Mouse (Mus musculus) heart, postnatal 10 days (tissue): Measurements from ENCODE around the gene Lrrc4. TPM values are rescaled to one million over a fixed set of nuclear protein-coding genes. Genes with fewer than 3 reads are reported as not detected.

Experiments
- DNase-seq, 2 experiments: peaks; one replicate each; pipeline ENCODE4 v3.0.0; 2021
- intact Hi-C: fragments of 180-260 bp; cut with DNase I; formaldehyde crosslinking; loops from one replicate; pipeline ENCODE4 v1.15.1; 2025
- total RNA-seq, 2 experiments: library from RNA; stranded (reverse); gene quantifications; 2 replicates each; pipeline ENCODE4 v1.2.3; 2021

Gene Lrrc4
- total RNA-seq, 2 experiments from 2014 or later: 0.42 to 0.43 TPM

- intact Hi-C loops: no loop called here
- no peak for DNase-seq
These were observed 203.1 kb downstream of the Lrrc4 start for GRCm38 (mm10) chr6:28628408-28628807.

GRCm38 (mm10) chr6:28622963-28623362, 208.6 kb downstream of the Lrrc4 start:
- intact Hi-C loops: no loop called here
- no peak for DNase-seq

- DNase-seq: peak; percentile 72 to 73
- intact Hi-C loops: no loop called here
These were observed 209.0 kb downstream of the Lrrc4 start for GRCm38 (mm10) chr6:28622522-28622921.

GRCm38 (mm10) chr6:28621961-28622360, 209.6 kb downstream of the Lrrc4 start:
- DNase-seq: no peak
- intact Hi-C loops: no loop called here

- intact Hi-C loops: no loop called here
- no peak for DNase-seq
These were observed 210.1 kb downstream of the Lrrc4 start for GRCm38 (mm10) chr6:28621431-28621830.

GRCm38 (mm10) chr6:28618751-28619153, 212.8 kb downstream of the Lrrc4 start:
- peak; percentile 78 to 81 for DNase-seq
- intact Hi-C loops: no loop called here

- DNase-seq: no peak
- intact Hi-C loops: no loop called here
These were observed 213.2 kb downstream of the Lrrc4 start for GRCm38 (mm10) chr6:28618299-28618698.

- intact Hi-C loops: no loop called here
- no peak for DNase-seq
These were observed 215.6 kb downstream of the Lrrc4 start for GRCm38 (mm10) chr6:28615966-28616365.

- intact Hi-C loops: no loop called here
- no peak for DNase-seq
These were observed 216.1 kb downstream of the Lrrc4 start for GRCm38 (mm10) chr6:28615408-28615807.

GRCm38 (mm10) chr6:28614856-28615255, 216.7 kb downstream of the Lrrc4 start:
- no peak for DNase-seq
- intact Hi-C loops: no loop called here

- no peak for DNase-seq
- intact Hi-C loops: no loop called here
These were observed 218.1 kb downstream of the Lrrc4 start for GRCm38 (mm10) chr6:28613441-28613840.

Other genes with a start within 250 kb of the Lrrc4 start
- under 1 TPM; 0.29 to 0.60 TPM for gene Lep, start 228.5 kb upstream of the Lrrc4 start, total RNA-seq